Mouse (Mus musculus) midbrain, postnatal 0 days (tissue): ENCODE data around the gene Snd1. TPM values are rescaled to one million over a fixed set of nuclear protein-coding genes. Genes with fewer than 3 reads are reported as not detected.

Source experiments
- ATAC-seq: fragments of 200-750 bp; cut with Nextera tagmentation; 2 replicates; pipeline ENCODE4 v1.8.0; 2017; ENCODE audit warnings: moderate number of reproducible peaks, mild to moderate bottlenecking, moderate TSS enrichment, moderate library complexity; ENCODE audit not compliant: low FRiP score
- DNase-seq: peaks from one replicate; pipeline ENCODE4 v3.0.0-alpha.2; 2015; ENCODE audit warnings: low spot score
- H3K27ac ChIP-seq: fragments of 300-500 bp; sonication (generic); 2 replicates; pipeline ENCODE4 v1.5.1; 2014; ENCODE audit warnings: low read depth, mild to moderate bottlenecking, low read length, mixed read lengths
- H3K27me3 ChIP-seq: fragments of 300-500 bp; sonication (generic); 2 replicates; pipeline ENCODE4 v1.6.1; 2014; ENCODE audit warnings: low read length, control low read depth, mixed read lengths; ENCODE audit not compliant: insufficient read depth
- H3K36me3 ChIP-seq: fragments of 300-500 bp; sonication (generic); 2 replicates; pipeline ENCODE4 v1.6.1; 2014; ENCODE audit warnings: low read length, control low read depth, mixed read lengths; ENCODE audit not compliant: insufficient read depth
- H3K4me1 ChIP-seq: fragments of 300-500 bp; sonication (generic); 2 replicates; pipeline ENCODE4 v1.6.1; 2014; ENCODE audit warnings: mild to moderate bottlenecking, control low read depth, antibody characterized with exemption, low read length, mixed read lengths; ENCODE audit not compliant: insufficient read depth
- H3K4me2 ChIP-seq: fragments of 300-500 bp; sonication (generic); 2 replicates; pipeline ENCODE4 v1.6.1; 2014; ENCODE audit warnings: low read depth, mild to moderate bottlenecking, low read length, mixed read lengths; ENCODE audit not compliant: poor library complexity, severe bottlenecking
- H3K4me3 ChIP-seq: fragments of 300-500 bp; sonication (generic); 2 replicates; pipeline ENCODE4 v1.5.1; 2014; ENCODE audit warnings: low read depth, mild to moderate bottlenecking, low read length, moderate library complexity
- H3K9ac ChIP-seq: fragments of 300-500 bp; sonication (generic); replicated peaks from 2 replicates; pipeline ENCODE4 v1.6.1; 2014; ENCODE audit warnings: mild to moderate bottlenecking, low read length, moderate library complexity, mixed read lengths; ENCODE audit not compliant: poor library complexity, severe bottlenecking
- H3K9me3 ChIP-seq: fragments of 300-500 bp; sonication (generic); 2 replicates; pipeline ENCODE4 v1.6.1; 2016; ENCODE audit warnings: low read length, control low read depth
- CTCF ChIP-seq: IDR thresholded peaks from 2 replicates; pipeline ENCODE4 v1.5.1; 2016; ENCODE audit warnings: antibody characterized with exemption, mild to moderate bottlenecking
- WGBS: fragments of 180-500 bp; shearing (Covaris S2); extraction: QIAGEN DNeasy Blood & Tissue Kit; methylation state at CpG from one replicate; pipeline ENCODE4 v1.1.7; 2014; 5-methylcytosine and 5-hydroxymethylcytosine counted together
- polyA plus RNA-seq: library from polyadenylated mRNA; unstranded; fragments of >200 nt; fragmentation: Nextera tagmentation; extraction: Ambion mirVana; gene quantifications from 2 replicates; pipeline ENCODE4 v1.2.1, GENCODE M21; 2015
- total RNA-seq: library from RNA; depleted of rRNA; stranded (reverse); fragments of >200 nt; gene quantifications from 2 replicates; pipeline ENCODE4 v1.2.3, GENCODE M21; 2014

Snd1 gene
- total and polyA plus RNA-seq, 2 experiments from 2014 or later, result 70.6 to 81.1 TPM

DNA sequence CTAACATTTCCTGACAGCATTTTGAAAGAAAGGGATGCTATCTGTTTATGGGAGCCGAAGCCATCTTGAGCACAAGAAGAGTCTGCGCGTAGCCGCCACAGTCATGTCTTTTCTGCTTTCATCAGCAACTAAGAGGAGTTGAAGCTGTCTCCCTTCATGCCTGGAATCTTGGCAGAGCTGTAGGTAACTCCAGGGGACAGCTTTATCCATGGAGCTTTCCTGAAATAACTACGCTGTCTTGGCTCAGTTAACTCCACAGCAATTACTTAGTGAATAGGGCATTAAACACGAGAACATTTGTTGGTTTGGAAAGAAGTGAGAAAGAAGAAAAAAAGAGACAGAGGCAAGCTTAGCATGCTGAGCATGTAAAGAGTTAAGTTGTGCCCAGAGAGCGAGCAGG lies 27.0 kb upstream of the Snd1 start:
- TF ChIP-seq CTCF, result no peak

DNA sequence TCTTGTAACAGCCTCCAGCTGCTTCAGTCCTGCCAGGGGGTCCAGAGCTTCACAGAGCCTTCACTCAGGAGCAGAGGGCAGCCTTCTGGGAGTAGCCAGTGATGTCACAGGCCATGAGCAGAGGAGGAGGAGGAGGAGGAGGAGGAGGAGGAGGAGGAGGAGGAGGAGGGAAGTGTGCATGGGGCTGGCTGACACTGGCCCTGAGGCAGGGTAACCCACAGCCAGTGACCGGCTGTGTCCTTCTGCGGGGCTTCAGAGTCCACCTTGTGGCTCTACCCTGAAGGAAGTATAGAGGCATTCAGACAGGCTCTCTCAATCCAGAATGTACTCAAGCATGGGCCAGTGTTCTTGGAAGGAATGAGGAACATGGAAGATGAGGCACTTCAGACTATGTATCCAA lies 25.7 kb upstream of the Snd1 start, which contains the start of gene Pax4:
TSS of gene Pax4 (minus strand) at position 101 of the 400 bp plus-strand sequence.
- no peak within 1 kb of the TSS for H3K9ac ChIP-seq
- no peak for TF ChIP-seq CTCF
- ATAC-seq, result no peak
- H3K27me3 ChIP-seq, result peaks cover 29% of the 10 kb centered on the region
- no peaks in the 10 kb centered on the region for H3K36me3 ChIP-seq
- no peak within 1 kb of the TSS for H3K27ac ChIP-seq
- no peak for DNase-seq
- no peaks in the 10 kb centered on the region for H3K4me1 ChIP-seq
- 93% methylated on average over 2 of the region's 2 CpGs for WGBS
- no peak within 1 kb of the TSS for H3K4me2 ChIP-seq
- no peaks in the 10 kb centered on the region for H3K9me3 ChIP-seq
- H3K4me3 ChIP-seq, result no peak within 1 kb of the TSS

More for the DNA sequence above, 27.0 kb upstream of the Snd1 start:
- no peak for ATAC-seq
- Histone ChIP-seq H3K36me3 (no peaks in the 10 kb centered on the region), H3K27ac (no peak overlapping the region), H3K4me3 (no peak overlapping the region), H3K9me3 (no peaks in the 10 kb centered on the region), H3K27me3 (peaks cover 25% of the 10 kb centered on the region), H3K9ac (no peak overlapping the region), H3K4me2 (no peak overlapping the region), H3K4me1 (no peaks in the 10 kb centered on the region)
- WGBS, result 67% methylated on average over 7 of the region's 7 CpGs
- peak; percentile 13 for DNase-seq

DNA sequence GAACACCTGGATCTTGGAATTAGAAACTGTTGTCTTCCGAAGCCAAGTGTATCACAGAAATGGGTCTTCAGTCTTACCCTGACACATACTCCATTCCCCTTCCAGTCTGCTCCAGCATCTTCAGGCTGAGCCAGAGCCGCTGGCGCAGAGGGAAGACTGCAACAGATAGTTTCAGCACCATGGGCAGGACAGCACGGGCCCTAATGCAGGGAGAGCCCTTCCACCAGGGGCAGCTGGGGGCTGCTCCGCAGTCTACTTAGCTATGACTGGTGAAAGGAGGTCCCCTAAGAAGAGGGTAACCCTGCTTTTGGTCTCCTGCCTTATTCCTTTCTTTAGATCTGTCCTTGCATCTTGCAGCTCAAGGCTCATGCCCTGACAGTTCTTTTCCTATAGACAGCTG lies 24.5 kb upstream of the Snd1 start:
- Histone ChIP-seq H3K9me3 (no peaks in the 10 kb centered on the region), H3K4me1 (no peaks in the 10 kb centered on the region), H3K36me3 (no peaks in the 10 kb centered on the region), H3K4me2 (no peak overlapping the region), H3K9ac (no peak overlapping the region), H3K4me3 (no peak overlapping the region), H3K27ac (no peak overlapping the region), H3K27me3 (peaks cover 29% of the 10 kb centered on the region)
- no peak for DNase-seq
- WGBS, result 23% methylated on average over 5 of the region's 5 CpGs
- no peak for TF ChIP-seq CTCF
- ATAC-seq, result no peak

DNA sequence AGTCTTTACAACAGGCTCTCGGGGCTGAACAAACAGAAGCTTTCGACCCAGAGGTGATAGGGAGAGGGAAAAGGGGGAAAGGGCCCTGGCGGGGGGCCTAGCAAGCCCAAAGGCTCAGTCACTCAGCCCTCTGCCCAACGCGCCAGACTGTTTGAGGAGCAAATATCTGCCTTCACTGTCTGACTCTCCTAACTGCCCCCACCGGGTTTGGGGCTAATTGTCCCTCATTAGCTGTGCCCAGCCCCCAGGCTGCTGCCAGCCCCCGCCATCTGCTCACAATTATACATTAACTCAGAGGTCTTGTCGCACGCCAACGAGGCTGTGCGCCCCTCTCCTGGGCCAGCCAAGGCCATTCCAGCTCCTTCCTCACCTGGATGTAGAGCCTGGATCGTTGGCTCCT lies 24.0 kb upstream of the Snd1 start:
- H3K9ac ChIP-seq, result no peak overlapping the region
- no peak overlapping the region for H3K4me2 ChIP-seq
- H3K9me3 ChIP-seq, result no peaks in the 10 kb centered on the region
- 3% methylated on average over 12 of the region's 12 CpGs for WGBS
- no peaks in the 10 kb centered on the region for H3K4me1 ChIP-seq
- H3K4me3 ChIP-seq, result no peak overlapping the region
- H3K27ac ChIP-seq, result no peak overlapping the region
- H3K27me3 ChIP-seq, result peaks cover 29% of the 10 kb centered on the region
- H3K36me3 ChIP-seq, result no peaks in the 10 kb centered on the region
- DNase-seq (no peak), ATAC-seq (no peak)
- no peak for TF ChIP-seq CTCF

DNA sequence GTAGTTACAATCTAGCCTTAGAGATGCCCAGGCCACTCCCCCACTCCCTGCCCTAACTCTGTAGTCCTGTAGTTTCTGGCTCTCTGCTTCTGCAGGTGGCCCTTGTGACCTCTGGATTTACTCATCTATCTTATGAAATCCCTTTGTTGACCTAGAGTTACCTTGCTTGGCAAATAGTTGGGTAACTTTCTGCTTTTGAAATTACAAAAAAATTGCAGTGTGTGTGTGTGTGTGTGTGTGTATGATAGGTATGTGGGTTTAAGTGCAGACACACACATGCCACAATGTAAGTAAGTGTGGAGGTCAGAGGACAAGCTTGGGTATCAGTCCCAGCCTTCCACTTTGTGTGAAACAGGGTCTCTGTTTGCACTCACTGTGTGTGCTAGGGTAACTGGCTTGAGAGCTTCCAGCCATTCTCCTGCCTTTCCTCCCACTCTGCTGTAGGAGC lies 15.7 kb upstream of the Snd1 start:
- Histone ChIP-seq H3K4me3 (no peak overlapping the region), H3K4me2 (no peak overlapping the region), H3K27me3 (no peaks in the 10 kb centered on the region), H3K36me3 (no peaks in the 10 kb centered on the region), H3K9me3 (no peaks in the 10 kb centered on the region), H3K9ac (no peak overlapping the region), H3K27ac (no peak overlapping the region), H3K4me1 (no peaks in the 10 kb centered on the region)
- DNase-seq, result no peak
- TF ChIP-seq CTCF, result no peak
- ATAC-seq, result no peak

DNA sequence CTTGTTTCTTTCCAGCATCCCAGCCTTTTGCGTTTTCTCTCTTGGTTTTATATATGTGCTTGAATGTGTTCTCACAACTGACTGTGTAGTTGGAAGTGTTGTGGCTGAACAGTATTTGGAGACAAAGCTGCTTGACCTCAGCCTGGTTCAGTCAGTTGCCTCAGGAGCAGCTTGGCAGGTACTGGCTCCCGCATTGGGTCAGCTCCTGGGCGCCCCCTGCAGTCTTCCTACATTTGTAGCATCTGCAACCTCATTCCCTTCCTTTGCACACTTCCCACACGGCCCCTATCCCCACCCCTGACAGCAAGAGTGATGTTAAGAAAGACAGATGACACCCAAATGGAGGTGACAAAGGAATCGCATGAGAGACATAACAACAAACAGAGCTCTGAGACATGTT lies 14.4 kb upstream of the Snd1 start:
- H3K36me3 ChIP-seq, result no peaks in the 10 kb centered on the region
- no peak overlapping the region for H3K9ac ChIP-seq
- peak; percentile 38 for DNase-seq
- H3K4me1 ChIP-seq, result no peaks in the 10 kb centered on the region
- H3K27me3 ChIP-seq, result no peaks in the 10 kb centered on the region
- ATAC-seq, result no peak
- peak; percentile 59 for TF ChIP-seq CTCF
- H3K27ac ChIP-seq, result no peak overlapping the region
- 10% methylated on average over 5 of the region's 5 CpGs for WGBS
- no peak overlapping the region for H3K4me2 ChIP-seq
- H3K4me3 ChIP-seq, result no peak overlapping the region
- no peaks in the 10 kb centered on the region for H3K9me3 ChIP-seq
